Mouse (Mus musculus): ENCODE results near the gene Car9.

Gene Car9

DNA sequence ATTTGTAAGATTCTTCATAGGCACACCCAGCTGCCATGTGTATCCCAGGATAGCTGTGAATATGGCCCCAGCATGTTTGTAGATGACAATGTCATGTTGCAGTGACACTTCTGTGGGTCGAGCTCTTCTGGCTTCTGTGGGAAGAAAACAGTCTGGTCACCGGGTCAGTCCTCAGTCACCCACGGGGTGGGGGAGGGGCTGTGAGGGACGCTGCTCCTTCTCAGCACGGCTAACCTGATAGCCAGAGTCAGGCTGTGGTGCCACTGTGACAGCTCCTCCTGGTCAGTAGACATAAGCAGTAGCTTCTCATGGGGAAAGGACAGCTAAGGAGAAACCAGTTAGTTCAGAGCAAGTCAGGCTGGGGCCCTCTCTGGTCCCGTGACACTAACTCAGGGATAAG lies 10.2 kb upstream of the Car9 start:
- DNase-seq = no peak

DNA sequence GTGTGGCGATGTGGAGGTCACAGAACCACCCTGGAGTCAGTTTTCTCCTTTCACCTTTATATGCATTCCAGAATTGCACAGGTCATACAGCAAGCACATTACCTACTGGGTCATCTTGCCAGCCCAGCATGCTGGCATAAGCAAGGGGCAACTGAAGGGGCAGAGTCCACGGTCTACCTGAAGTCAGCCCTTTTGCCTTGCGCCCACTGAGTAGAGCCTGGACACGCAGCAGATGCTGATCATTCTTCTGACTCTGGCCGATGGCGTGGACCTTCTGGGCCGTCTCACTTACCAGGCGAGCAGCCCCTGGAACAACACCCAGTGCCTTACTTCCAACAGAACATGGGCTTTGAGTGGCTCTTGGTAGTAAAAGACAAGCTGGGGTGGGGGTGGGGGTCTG lies 9.4 kb upstream of the Car9 start:
- DNase-seq = no peak

DNA sequence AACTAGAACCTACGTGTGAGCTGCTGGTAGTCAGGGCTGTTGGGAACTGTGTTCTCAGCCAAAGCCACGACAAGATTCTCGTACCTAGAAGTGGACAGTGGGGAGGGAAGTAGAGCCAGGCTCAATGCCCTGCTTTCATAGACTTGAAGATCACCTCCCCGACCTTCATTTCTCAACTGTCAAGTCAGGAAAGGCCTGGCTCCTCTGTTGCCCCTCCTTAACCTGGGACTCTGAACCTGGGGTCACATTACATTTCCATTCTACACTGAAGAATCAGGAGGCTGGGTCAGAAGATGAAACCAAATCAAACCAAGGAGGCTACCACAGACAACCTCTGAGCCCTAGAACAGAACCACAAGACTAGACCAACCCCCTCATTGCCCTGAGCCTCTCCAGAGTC lies 8.8 kb upstream of the Car9 start:
- DNase-seq = no peak

DNA sequence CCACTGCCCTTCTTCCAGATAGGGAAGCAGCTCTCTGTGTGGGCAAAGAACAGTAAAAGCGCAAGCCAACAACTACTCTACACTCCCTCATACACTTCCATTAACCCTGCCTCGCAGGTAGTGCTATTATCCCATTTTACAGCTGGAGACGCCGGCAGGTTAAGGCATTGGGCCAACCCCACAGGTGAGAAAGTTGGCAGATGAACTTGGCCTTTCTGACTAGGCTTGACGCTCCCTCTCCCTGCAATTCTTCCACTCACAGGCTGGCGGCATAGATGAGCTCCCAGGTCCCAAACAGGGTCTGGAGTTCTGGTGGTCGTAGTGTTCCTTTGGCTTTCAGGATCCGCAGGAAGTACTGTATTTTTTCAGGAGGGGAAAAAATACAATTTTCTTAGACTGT lies 7.8 kb upstream of the Car9 start:
- DNase-seq = no peak

DNA sequence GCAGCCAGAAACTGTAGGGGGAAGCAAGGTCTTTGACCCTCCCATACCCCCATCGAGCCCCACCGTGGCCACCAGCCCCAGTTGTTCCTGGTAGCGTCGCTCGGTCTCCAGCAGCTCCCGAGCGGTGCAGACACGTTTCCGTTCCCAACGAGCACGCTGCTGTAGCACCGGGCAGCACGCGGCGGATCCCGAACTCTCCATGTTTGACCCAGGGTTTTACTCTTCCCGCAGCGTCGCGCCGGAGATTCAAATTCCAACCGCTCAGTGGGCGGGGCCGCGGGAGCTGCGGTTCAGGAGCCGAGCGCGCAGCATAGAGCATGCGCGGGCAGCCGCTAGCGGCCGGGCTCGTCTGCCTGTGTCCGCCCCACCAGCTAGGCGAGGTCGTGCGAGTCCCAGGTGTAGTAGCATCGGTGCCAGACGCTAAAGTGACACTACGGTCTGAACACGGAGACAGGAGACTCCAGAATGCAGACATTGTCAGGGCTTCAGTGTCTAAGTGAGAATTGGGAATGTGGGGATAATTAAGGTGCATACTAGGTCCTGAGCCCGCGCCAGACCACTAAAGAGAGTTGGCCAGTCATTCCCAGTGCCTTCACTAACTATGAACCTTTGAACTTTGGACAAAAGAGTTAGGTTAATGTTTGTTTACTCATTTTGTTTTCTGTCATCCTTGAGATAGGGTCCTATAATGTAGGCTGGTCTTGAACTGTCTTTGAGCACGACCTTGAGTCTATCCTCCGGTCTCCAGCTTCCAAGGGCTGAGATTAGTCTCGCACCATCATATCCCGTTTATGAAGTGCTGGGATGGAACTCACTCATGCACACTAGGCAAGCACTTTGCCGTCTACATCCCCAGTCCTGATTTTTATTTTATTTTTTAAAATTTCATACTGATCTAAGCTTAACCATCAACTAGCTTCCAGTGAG lies 7.1 kb upstream of the Car9 start, which contains the start of gene Arhgef39:
TSS of gene Arhgef39 (minus strand) at position 289 of the 927 bp plus-strand sequence.
- DNase-seq = peak; percentile 77

DNA sequence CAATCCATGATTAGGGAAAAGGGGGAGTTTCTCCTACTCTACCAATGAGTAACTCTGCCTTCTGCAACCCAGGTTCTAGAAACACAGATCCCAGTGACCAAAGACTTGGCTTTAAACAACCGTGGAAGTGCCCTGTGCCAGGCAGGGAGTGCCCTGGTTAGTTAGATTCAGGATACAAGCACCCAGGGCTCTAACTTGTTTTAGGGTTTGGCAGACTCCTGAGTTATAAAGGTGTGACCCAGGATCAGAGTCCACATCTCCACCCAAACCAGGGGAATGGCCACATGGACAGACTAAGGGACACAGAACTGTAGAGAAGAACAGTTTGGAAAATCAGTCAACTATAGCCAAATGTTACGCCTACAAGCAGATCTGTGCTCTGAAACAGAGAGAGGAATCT lies 3.7 kb upstream of the Car9 start:
- no peak for DNase-seq

DNA sequence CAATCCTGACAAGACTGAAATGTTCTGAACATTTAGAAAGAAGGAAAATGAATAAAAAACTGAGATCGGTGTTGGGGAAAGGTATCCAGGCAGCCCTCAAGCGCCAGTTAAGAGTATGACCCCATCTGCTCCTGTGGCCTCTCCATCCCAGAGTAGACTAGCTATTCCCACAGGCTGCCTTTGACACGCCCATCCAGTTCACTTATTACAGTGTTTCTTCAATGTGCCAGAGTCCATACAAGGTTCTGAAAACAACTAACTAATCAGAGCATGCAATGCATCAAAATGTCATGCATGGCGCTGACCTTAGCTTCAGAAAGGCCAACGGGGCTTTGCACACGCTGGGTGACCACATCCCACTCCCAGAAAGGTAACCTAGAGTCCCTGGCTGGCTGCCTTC lies 3.3 kb upstream of the Car9 start:
- no peak for DNase-seq

DNA sequence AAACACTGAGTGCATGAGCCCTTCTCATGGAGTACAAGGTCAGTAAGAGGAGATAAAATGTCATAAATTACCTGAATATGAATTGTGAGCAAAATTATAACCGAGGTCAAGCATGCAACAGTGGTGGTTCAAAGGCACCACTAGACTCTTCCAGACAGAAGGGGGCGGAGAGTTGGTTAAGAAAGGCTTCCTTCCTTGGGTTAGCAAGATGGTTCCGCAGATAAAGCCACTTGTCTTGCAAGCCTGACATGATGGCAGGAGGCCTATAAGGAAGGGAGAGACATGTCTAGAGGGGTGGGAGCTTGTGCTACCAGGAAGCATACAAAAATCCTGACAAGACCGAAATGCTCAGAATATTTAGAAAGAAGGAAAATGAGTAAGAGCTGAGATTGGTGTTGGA lies 2.5 kb upstream of the Car9 start:
- DNase-seq = no peak

DNA sequence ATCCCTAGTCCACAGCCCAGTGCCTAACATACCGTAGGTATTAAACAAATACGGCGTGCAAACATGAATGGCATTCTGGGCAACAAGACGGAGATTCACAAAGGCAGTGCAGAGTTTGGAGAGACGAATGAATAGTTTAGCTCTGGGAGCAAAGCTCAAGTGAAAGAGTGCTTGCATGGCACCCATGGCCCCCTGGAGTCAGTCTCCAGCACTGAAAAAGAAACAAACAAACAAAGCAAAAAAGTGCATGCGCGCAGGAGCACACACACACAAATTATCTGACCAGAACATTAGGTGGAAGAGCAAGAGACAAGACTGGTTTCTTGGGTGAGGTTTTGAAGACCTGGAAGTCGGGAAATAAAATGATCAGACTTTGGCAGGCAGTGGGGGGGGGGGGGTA lies 692 bp upstream of the Car9 start:
- no peak for DNase-seq

DNA sequence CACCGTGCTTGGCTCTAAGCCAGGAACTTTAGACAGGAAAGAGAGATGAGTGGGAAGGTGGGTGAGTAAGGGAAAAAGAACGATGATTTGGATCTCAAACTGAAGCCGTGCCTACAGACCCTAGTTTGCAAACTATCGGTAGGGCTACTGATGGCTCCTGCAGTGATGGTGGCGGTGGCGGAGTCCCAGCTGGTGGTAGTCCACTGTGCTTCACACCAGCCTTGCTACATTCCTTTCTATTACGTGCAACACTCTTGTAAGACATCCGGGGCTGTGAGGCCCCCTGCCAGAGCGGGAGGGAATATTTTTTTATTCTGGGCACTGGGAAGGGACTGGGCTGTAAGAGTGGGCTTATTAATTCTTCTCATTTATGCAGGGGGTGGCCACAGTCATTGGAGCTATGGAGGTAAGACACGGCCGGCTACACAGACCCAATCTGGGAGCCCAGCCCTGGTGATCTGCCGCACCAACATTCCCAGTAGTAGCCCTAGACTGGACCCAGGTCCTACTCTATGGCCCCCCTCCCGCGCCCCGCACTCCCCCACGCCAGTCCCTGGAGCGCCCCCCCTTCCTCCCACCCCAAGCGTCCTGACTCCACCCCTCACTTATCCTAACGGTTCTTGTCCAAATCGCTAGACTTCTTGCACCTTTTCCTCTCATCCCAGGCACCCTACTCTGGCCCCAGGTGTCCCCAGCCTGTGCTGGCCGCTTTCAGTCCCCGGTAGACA lies 1.3 kb downstream of the Car9 start:
- DNase-seq = no peak

DNA sequence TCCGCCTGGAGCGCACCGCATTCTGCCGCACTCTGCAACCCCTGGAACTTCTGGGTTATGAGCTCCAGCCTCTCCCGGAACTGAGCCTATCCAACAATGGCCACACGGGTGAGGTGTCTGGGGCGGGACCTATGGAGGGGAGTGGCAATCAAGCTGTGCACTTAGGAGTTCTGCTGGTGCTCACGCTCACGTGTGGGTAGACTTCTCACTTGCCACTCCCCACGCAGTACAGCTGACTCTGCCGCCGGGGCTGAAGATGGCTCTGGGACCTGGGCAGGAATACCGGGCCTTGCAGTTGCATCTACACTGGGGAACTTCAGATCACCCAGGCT lies 1.9 kb downstream of the Car9 start:
- DNase-seq = no peak

DNA sequence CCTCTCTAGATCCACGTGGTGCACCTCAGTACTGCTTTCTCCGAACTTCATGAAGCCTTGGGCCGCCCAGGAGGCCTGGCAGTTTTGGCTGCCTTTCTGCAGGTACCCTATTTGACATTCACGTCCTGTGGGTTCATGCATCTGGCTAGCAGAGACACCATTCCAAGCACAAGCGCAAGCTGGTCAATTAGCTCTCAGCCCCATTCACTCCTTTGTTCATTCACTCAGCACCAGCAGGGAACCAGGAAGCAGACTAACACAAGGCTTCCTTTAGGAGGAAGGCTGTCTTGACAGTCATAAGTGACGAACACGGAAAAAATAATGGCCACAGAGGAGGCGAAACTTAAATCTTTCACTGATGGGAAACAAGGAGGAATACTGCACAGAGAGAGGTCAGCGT lies 2.3 kb downstream of the Car9 start:
- DNase-seq = no peak

DNA sequence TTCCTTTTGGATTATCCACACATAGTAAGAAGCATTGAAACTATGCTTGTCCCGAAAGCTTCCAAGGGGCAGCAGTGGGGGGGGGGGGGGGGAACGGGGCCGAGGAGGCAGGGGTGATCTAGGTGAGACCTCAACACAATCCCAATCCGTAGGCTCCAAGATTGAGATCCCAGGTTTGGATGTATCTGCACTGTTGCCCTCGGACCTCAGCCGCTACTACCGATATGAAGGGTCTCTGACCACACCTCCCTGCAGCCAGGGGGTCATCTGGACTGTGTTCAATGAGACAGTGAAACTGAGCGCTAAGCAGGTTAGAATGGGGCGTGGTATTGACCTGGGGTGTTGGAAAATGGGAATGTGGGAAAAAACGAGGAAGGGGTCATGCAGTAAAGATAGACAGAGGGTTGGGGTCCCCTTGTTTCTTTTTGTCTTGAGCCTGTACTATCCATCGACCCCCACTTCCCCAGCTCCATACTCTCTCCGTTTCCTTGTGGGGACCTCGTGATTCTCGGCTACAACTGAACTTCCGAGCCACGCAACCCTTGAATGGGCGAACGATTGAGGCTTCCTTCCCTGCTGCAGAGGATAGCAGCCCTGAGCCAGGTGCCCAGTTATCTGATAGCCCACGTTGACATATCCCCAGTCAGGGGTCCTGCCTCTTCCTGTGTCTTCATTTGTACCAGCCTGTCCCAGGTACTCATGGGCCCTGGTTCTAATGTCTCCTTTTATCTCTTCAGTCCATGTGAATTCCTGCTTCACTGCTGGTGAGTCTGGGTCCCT lies 5.1 kb downstream of the Car9 start:
- no peak for DNase-seq

DNA sequence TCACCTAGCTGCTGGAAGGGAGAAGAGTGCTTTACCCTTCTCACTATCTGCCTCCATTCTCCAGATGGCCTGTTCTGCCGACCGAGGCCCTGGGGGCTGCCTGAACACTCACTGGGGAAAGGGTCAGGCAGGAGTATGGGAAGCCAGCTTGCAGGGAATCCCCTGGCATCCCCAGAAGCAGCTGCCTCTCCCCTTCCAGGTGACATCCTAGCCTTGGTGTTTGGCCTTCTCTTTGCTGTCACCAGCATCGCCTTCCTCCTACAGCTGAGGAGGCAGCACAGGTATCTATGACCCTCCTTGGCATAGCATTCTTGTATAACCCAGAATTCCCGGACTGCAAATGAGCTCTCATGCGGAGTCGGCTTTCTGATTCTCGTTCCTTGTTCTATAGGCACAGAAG lies 5.9 kb downstream of the Car9 start:
- no peak for DNase-seq

DNA sequence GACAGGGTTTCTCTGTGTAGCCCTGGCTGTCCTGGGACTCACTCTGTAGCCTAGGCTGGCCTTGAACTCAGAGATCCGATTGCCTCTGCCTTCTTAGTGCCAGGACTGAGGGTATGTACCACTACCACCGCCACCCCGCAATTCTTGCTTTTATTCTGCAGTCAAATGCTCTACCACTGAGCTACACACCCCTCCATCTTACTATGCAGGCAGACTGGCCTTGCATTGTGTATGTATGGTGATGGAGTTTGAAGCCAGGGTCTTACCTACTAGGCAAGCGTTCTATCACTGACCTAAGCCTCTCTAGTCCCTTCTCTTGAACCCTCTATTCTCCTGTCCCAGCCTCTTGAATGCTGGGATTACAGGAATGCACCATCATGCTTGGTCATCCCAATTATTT lies 6.5 kb downstream of the Car9 start:
- no peak for DNase-seq

DNA sequence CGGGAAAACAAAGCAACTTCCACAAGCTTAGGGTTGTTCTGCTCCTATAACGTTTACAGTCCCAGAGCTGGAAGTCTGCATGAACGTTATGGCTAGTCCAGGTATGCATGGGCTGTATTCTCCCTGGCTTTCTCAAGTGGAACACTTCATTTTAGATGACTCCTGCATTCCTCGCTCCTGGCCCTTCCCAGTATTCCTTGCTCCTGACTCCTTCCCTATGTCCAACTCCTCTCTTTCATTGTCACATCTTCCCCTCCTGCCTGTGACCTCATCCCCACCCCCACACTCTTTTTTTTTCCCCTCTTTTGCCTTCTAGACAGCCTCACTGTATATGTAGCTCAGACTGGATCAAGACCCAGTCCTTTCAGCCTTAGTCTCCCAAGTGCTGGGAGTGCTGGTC lies 7.0 kb downstream of the Car9 start:
- no peak for DNase-seq

DNA sequence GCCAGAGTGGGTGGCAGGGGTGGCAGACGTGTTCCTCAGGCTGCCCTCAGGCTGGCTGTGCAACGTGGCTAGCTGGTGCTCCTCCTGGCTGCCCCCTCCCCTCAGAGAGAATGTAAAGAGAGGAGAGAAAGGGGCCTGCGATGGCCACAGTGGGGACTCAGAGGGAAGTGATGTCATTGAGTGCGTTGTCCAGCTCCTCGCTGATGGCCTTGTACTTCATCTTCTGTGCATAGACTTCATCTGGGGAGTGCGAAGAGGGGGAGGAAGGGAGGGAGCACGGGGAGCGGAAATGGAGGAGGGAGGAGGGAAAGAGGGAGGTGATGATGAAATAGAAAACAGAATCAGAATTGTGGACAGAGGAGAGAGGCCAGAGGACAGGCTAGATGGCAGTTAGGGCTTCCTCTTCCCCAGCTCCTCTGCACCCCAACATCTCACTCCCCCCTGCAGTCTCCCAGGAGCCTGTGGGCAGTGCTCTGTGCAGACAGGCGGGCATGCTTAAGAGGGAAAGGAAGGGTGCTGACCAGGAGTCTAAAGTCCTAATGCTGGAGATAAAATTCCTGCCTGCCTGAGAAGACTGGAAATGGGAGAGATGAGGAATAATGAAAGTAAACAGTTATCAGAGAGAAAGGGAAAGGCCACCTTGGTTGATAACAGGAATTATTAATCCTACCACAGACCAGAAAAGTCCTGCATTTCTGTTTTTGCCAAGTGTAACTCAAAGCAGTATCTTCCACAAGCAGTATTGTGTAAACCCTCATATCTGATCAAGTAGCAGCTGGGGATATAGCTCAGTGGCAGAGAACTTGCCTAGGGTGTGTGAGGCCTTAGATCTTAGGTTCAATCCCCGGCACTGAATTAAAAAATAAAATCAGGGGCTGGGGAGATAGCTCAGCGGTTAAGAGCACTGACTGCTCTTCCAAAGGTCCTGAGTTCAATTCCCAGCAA lies 9.3 kb downstream of the Car9 start:
- DNase-seq = no peak

DNA sequence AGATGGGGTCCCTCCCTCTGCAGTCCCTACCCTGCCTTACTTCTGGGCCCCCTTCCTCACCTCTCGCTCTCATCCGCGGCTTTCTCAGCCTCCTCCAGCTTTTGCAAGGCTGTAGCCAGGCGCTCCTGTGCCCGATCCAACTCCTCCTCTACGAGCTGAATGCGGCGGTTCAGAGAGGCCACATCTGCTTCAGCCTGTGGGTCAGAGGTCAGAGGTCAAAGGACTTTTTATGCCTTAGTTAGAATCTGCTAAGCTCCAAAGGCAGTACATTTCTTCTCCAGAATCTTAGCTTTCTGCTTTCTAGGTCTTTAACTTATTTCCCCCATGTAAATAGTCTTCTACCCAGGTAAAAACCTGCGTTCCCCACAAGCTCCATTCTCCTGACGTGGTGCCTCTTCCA lies 12.8 kb downstream of the Car9 start:
- no peak for DNase-seq

DNA sequence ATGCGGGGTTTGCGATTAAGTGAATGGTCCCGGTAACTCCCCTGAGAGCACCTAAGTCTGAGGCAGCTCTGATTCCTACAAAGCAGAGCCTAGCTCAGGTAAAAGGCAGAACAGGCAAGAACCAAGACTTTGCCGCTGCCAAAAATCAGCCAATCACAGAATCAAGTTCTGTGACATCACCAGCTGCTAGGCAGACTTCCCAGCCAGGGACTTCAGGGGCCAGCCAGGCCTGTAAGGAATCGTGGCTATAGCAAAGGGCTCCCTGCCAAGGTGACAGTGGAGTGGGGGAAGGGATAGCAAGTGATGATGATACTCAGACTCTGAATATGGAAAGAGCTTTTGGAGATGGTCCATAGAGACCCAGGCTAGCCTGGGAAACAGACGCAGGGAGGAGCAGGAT lies 13.2 kb downstream of the Car9 start:
- peak; percentile 86 for DNase-seq

DNA sequence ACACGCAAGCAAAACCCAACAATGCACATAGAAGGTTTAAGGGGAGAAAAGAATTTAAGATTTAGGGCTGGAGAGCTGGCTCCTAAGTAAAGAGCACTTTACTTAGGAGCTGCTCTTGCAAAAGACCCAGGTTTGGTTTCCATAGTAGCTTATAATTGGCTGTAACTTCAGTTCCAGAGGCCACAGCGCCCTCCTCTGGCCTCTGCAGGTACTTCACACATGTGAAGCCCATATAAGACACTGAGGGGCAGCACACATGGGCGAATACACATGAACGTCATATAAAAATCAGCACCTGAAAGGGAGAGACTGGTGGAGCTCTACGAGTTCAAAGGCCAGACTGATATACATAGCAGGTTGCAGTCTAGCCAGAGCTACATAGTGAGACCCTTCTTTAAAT lies 21.1 kb downstream of the Car9 start:
- DNase-seq = no peak

DNA sequence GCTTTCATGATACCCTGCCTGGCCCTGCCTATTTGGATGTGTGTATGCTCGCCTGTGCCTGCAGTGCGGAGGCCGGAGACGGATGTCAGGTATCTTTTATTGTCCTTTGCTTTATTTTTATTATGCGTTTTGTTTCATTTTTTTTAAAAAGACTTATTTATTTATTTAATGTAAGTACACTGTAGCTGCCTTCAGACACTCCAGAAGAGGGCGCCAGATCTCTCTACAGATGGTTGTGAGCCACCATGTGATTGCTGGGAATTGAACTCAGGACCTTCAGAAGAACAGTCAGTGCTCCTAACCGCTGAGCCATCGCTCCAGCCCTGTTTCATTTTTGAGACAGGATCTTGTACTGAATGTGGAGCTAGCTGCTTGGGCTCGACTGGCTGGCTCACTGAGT lies 21.7 kb downstream of the Car9 start:
- no peak for DNase-seq

DNA sequence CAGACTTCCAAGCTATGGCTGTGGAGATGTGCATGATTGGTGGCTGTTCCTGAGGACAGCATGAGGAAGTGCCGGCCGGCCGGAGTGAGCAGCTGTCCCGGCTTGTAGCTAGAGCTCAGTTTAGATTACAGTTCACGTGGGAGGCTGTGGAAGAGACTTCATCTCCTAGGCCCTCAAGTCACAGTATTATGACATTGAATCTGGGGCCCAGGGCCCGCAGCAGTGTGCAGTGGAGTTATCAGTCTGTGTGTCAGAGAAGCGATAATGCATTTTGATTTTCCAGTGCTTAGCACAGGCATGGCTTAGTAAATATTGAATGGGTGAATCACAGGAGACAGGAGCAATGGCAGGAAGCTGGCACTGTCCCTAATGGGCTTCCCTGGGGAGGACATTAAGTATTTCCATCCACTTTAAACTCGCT lies 23.3 kb downstream of the Car9 start:
- DNase-seq = no peak

DNA sequence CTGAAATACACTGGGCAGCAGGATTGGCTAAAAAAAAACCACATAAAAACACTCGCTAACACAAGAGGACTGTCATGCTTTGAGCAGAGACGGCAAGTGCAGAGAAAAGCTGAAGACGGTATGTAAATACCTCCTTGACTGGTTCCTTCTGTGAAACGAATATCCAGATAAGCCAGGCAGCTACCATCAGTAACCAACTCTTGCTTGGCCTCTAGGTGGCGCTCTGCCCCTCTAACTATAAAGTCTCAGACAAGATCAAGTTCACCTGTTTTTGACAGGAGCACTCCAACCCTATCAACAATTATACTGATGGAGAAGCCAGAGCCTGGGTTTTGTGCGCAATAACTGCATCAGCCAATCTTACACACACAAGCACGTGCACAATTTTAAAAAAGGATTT lies 23.8 kb downstream of the Car9 start:
- DNase-seq = peak; percentile 66

Measured in cerebellum, adult 11 months (tissue).